Mouse (Mus musculus) mature B cell (primary cell): ENCODE data around the gene Crhbp.

Source experiments
- in situ Hi-C: fragments of 300-500 bp; cut with MboI; formaldehyde crosslinking; loops from 2 replicates; pipeline ENCODE4 v1.14.3; 2019

Gene Crhbp

GRCm38 (mm10) chr13:95419204-95419749, 25.4 kb downstream of the Crhbp start:
- in situ Hi-C loops = no loop called here

- in situ Hi-C loops = no loop called here
These were observed 26.0 kb downstream of the Crhbp start for GRCm38 (mm10) chr13:95418575-95419203.

GRCm38 (mm10) chr13:95412257-95412656, 32.5 kb downstream of the Crhbp start:
- in situ Hi-C loops = no loop called here

GRCm38 (mm10) chr13:95393242-95393641, 51.5 kb downstream of the Crhbp start:
- in situ Hi-C loops = loop anchor here (25.0 kb wide), 1 partner anchor 319 kb away; no protein-coding TSS in a partner anchor

- in situ Hi-C loops = loop anchor here (10.0 to 25.0 kb wide), 2 partner anchors 95 to 322 kb away; no protein-coding TSS in a partner anchor
These were observed 54.6 kb downstream of the Crhbp start for GRCm38 (mm10) chr13:95389866-95390865.

GRCm38 (mm10) chr13:95388226-95388625, 56.5 kb downstream of the Crhbp start:
- in situ Hi-C loops = loop anchor here (10.0 to 25.0 kb wide), 2 partner anchors 97 to 324 kb away; no protein-coding TSS in a partner anchor

GRCm38 (mm10) chr13:95382418-95382817, 62.3 kb downstream of the Crhbp start:
- in situ Hi-C loops = loop anchor here (10.0 to 25.0 kb wide), 2 partner anchors 102 to 330 kb away; no protein-coding TSS in a partner anchor
